Mouse (Mus musculus) embryonic fibroblast, embryonic 13.5 days (primary cell): ENCODE data around the gene Dnal4. TPM values are rescaled to one million over a fixed set of nuclear protein-coding genes. Genes with fewer than 3 reads are reported as not detected.

Source experiments
- H3K27ac ChIP-seq: 2 replicates; pipeline ENCODE4 v1.5.1; 2012; ENCODE audit warnings: low read length, control low read depth, inconsistent platforms; ENCODE audit not compliant: insufficient read depth
- H3K4me1 ChIP-seq: 2 replicates; pipeline ENCODE4 v1.6.1; 2011; ENCODE audit warnings: low read length; ENCODE audit not compliant: control insufficient read depth, insufficient read depth
- H3K4me3 ChIP-seq: 2 replicates; pipeline ENCODE4 v1.5.1; 2011; ENCODE audit warnings: mild to moderate bottlenecking, control low read depth, low read length; ENCODE audit not compliant: insufficient read depth
- CTCF ChIP-seq: IDR thresholded peaks from 2 replicates; pipeline ENCODE4 v1.5.1; 2011; ENCODE audit warnings: mild to moderate bottlenecking, control low read depth, low read length, moderate library complexity, borderline replicate concordance; ENCODE audit not compliant: insufficient read depth
- POLR2A ChIP-seq: IDR thresholded peaks from 2 replicates; pipeline ENCODE4 v1.6.1; 2011; ENCODE audit warnings: low read depth, mild to moderate bottlenecking, control low read depth, low read length, moderate library complexity
- polyA plus RNA-seq: library from polyadenylated mRNA; stranded (reverse); fragments of >200 nt; gene quantifications from 2 replicates; pipeline ENCODE4 v1.2.4, GENCODE M21; 2011; ENCODE audit warnings: low read depth; ENCODE audit not compliant: missing spikeins, insufficient read length

Gene Dnal4
- polyA plus RNA-seq, 1 experiment, result 25.2 TPM

GRCm38 (mm10) chr15:79764539-79765267 lies 12.9 kb downstream of the Dnal4 start:
- 0 out of 2 replicates have a peak, but pooled peaks cover 2% of the 10 kb centered on the region for H3K4me1 ChIP-seq
- H3K4me3 ChIP-seq, result no peak overlapping the region
- TF ChIP-seq POLR2A, result no peak
- no peak for TF ChIP-seq CTCF
- H3K27ac ChIP-seq, result no peak overlapping the region

GRCm38 (mm10) chr15:79763601-79764246 lies 13.9 kb downstream of the Dnal4 start:
- no peak overlapping the region for H3K4me3 ChIP-seq
- H3K27ac ChIP-seq, result no peak overlapping the region
- 0 out of 2 replicates have a peak, but pooled peaks cover 2% of the 10 kb centered on the region for H3K4me1 ChIP-seq
- no peak for TF ChIP-seq CTCF
- TF ChIP-seq POLR2A, result no peak

GRCm38 (mm10) chr15:79763001-79763400 lies 14.6 kb downstream of the Dnal4 start:
- Histone ChIP-seq H3K4me1 (0 out of 2 replicates have a peak, but pooled peaks cover 2% of the 10 kb centered on the region), H3K4me3 (no peak overlapping the region), H3K27ac (no peak overlapping the region)
- TF ChIP-seq CTCF, result no peak
- no peak for TF ChIP-seq POLR2A

- Histone ChIP-seq H3K4me3 (no peak overlapping the region), H3K4me1 (0 out of 2 replicates have a peak, but pooled peaks cover 2% of the 10 kb centered on the region), H3K27ac (no peak overlapping the region)
- no peak for TF ChIP-seq POLR2A
- TF ChIP-seq CTCF, result no peak
These were observed 16.7 kb downstream of the Dnal4 start for GRCm38 (mm10) chr15:79760956-79761355.

GRCm38 (mm10) chr15:79757118-79757517 lies 20.5 kb downstream of the Dnal4 start:
- Histone ChIP-seq H3K4me3 (no peak overlapping the region), H3K4me1 (no peaks in the 10 kb centered on the region), H3K27ac (no peak overlapping the region)
- no peak for TF ChIP-seq POLR2A

- TF ChIP-seq POLR2A (no peak), CTCF (no peak)
- Histone ChIP-seq H3K4me3 (no peak overlapping the region), H3K27ac (no peak overlapping the region), H3K4me1 (no peaks in the 10 kb centered on the region)
These were observed 21.5 kb downstream of the Dnal4 start for GRCm38 (mm10) chr15:79755977-79756625.

GRCm38 (mm10) chr15:79755176-79755575 lies 22.5 kb downstream of the Dnal4 start:
- H3K4me1 ChIP-seq, result no peaks in the 10 kb centered on the region
- H3K4me3 ChIP-seq, result no peak overlapping the region
- no peak overlapping the region for H3K27ac ChIP-seq
- TF ChIP-seq CTCF (no peak), POLR2A (no peak)

- no peak for TF ChIP-seq POLR2A
- TF ChIP-seq CTCF, result no peak
- Histone ChIP-seq H3K27ac (no peak overlapping the region), H3K4me3 (no peak overlapping the region), H3K4me1 (no peaks in the 10 kb centered on the region)
These were observed 23.8 kb downstream of the Dnal4 start for GRCm38 (mm10) chr15:79753873-79754272.

- Histone ChIP-seq H3K4me1 (no peaks in the 10 kb centered on the region), H3K4me3 (no peak overlapping the region), H3K27ac (no peak overlapping the region)
- TF ChIP-seq POLR2A (no peak), CTCF (no peak)
These were observed 24.3 kb downstream of the Dnal4 start for GRCm38 (mm10) chr15:79753420-79753752.
